Mouse (Mus musculus) liver, postnatal 0 days (tissue): Measurements from ENCODE around the gene Kctd19. TPM values are rescaled to one million over a fixed set of nuclear protein-coding genes. Genes with fewer than 3 reads are reported as not detected.

Experiments
- ATAC-seq: fragments of 200-750 bp; cut with Nextera tagmentation; 2 replicates; pipeline ENCODE4 v1.8.0; 2017; ENCODE audit warnings: mild to moderate bottlenecking, moderate library complexity
- DNase-seq: peaks from one replicate; pipeline ENCODE4 v3.0.0-alpha.2; 2016
- H3K27ac ChIP-seq: fragments of 300-500 bp; sonication (generic); 2 replicates; pipeline ENCODE4 v1.5.1; 2014; ENCODE audit warnings: antibody characterized with exemption, moderate library complexity, mild to moderate bottlenecking, low read depth
- H3K27me3 ChIP-seq: fragments of 300-500 bp; sonication (generic); 2 replicates; pipeline ENCODE4 v1.6.1; 2014; ENCODE audit warnings: low read length, control low read depth, mixed read lengths; ENCODE audit not compliant: insufficient read depth
- H3K36me3 ChIP-seq: fragments of 300-500 bp; sonication (generic); replicated peaks from 2 replicates; pipeline ENCODE4 v1.6.1; 2014; ENCODE audit warnings: mild to moderate bottlenecking, control low read depth, low read length, moderate library complexity, mixed read lengths; ENCODE audit not compliant: insufficient read depth
- H3K4me1 ChIP-seq: fragments of 300-500 bp; sonication (generic); 2 replicates; pipeline ENCODE4 v1.6.1; 2014; ENCODE audit warnings: antibody characterized with exemption, mild to moderate bottlenecking, control low read depth; ENCODE audit not compliant: insufficient read depth
- H3K4me2 ChIP-seq: fragments of 300-500 bp; sonication (generic); 2 replicates; pipeline ENCODE4 v1.6.1; 2014; ENCODE audit warnings: low read depth, mild to moderate bottlenecking, low read length, moderate library complexity, mixed read lengths
- H3K4me3 ChIP-seq: fragments of 300-500 bp; sonication (generic); 2 replicates; pipeline ENCODE4 v1.5.1; 2014; ENCODE audit warnings: low read depth, low read length
- H3K9ac ChIP-seq: fragments of 300-500 bp; sonication (generic); replicated peaks from 2 replicates; pipeline ENCODE4 v1.6.1; 2014; ENCODE audit warnings: mild to moderate bottlenecking, moderate library complexity
- H3K9me3 ChIP-seq: fragments of 300-500 bp; sonication (generic); 2 replicates; pipeline ENCODE4 v1.6.1; 2016; ENCODE audit warnings: mild to moderate bottlenecking, control low read depth, low read length, mixed read lengths
- CTCF ChIP-seq: sonication (generic); IDR thresholded peaks from 2 replicates; pipeline ENCODE4 v1.5.1; 2016; ENCODE audit warnings: antibody characterized with exemption, low read depth
- EP300 ChIP-seq: IDR thresholded peaks from 2 replicates; pipeline ENCODE4 v1.6.1; 2016; ENCODE audit warnings: antibody characterized with exemption, low read depth, mild to moderate bottlenecking
- WGBS: fragments of 180-500 bp; shearing (Covaris S2); extraction: QIAGEN DNeasy Blood & Tissue Kit; methylation state at CpG from one replicate; pipeline ENCODE4 v1.1.7; 2014; ENCODE audit not compliant: insufficient replicate concordance; 5-methylcytosine and 5-hydroxymethylcytosine counted together
- polyA plus RNA-seq: library from polyadenylated mRNA; unstranded; fragments of >200 nt; fragmentation: Nextera tagmentation; extraction: Ambion mirVana; gene quantifications from 2 replicates; pipeline ENCODE4 v1.2.1, GENCODE M21; 2015

The Kctd19 gene
- polyA plus RNA-seq, 1 experiment from 2014 or later, result not detected

- Histone ChIP-seq H3K4me1 (peaks cover 5% of the 10 kb centered on the region; the same call in 1 of the 2 replicates), H3K4me2 (peak overlapping the region; percentile 42), H3K9ac (no peak overlapping the region), H3K9me3 (no peaks in the 10 kb centered on the region), H3K36me3 (no peaks in the 10 kb centered on the region), H3K27me3 (no peaks in the 10 kb centered on the region), H3K4me3 (no peak overlapping the region), H3K27ac (no peak overlapping the region)
- ATAC-seq (peak; percentile 53), DNase-seq (peak; percentile 64)
- TF ChIP-seq CTCF, result peak; percentile 73
- TF ChIP-seq EP300, result no peak
- 33% methylated on average over 33 of the region's 33 CpGs for WGBS
Measured at GRCm38 (mm10) chr8:105374513-105374966, 38.8 kb downstream of the Kctd19 start.

GRCm38 (mm10) chr8:105373032-105373431, 40.3 kb downstream of the Kctd19 start, which contains the start of gene Plekhg4:
Plekhg4 (plus strand) TSS chr8:105373274.
- Histone ChIP-seq H3K9ac (no peak within 1 kb of the TSS), H3K27me3 (no peaks in the 10 kb centered on the region), H3K4me1 (peaks cover 5% of the 10 kb centered on the region; the same call in 1 of the 2 replicates), H3K4me2 (no peak within 1 kb of the TSS), H3K27ac (no peak within 1 kb of the TSS), H3K4me3 (no peak within 1 kb of the TSS), H3K36me3 (no peaks in the 10 kb centered on the region), H3K9me3 (no peaks in the 10 kb centered on the region)
- 68% methylated on average over 2 of the region's 2 CpGs for WGBS
- DNase-seq (no peak), ATAC-seq (no peak)
- TF ChIP-seq EP300 (no peak), CTCF (no peak)

- Histone ChIP-seq H3K4me1 (peaks cover 5% of the 10 kb centered on the region; the same call in 1 of the 2 replicates), H3K27ac (no peak overlapping the region), H3K27me3 (no peaks in the 10 kb centered on the region), H3K9me3 (no peaks in the 10 kb centered on the region), H3K4me3 (no peak overlapping the region), H3K36me3 (no peaks in the 10 kb centered on the region), H3K4me2 (no peak overlapping the region), H3K9ac (no peak overlapping the region)
- 71% methylated on average over 9 of the region's 9 CpGs for WGBS
- TF ChIP-seq EP300 (no peak), CTCF (no peak)
- ATAC-seq (no peak), DNase-seq (no peak)
Measured at GRCm38 (mm10) chr8:105372473-105372872, 40.8 kb downstream of the Kctd19 start.

GRCm38 (mm10) chr8:105367107-105367506, 46.2 kb downstream of the Kctd19 start:
- no peaks in the 10 kb centered on the region for H3K27me3 ChIP-seq
- H3K27ac ChIP-seq, result no peak overlapping the region
- peak; percentile 60 for TF ChIP-seq CTCF
- TF ChIP-seq EP300, result no peak
- WGBS, result 68% methylated on average over 2 of the region's 2 CpGs
- H3K4me2 ChIP-seq, result no peak overlapping the region
- H3K4me1 ChIP-seq, result no peaks in the 10 kb centered on the region
- H3K4me3 ChIP-seq, result no peak overlapping the region
- no peaks in the 10 kb centered on the region for H3K9me3 ChIP-seq
- no peak overlapping the region for H3K9ac ChIP-seq
- ATAC-seq, result no peak
- H3K36me3 ChIP-seq, result no peaks in the 10 kb centered on the region
- DNase-seq, result no peak

GRCm38 (mm10) chr8:105361751-105362702, 51.3 kb downstream of the Kctd19 start:
- DNase-seq (no peak), ATAC-seq (no peak)
- no peak overlapping the region for H3K9ac ChIP-seq
- no peaks in the 10 kb centered on the region for H3K9me3 ChIP-seq
- no peaks in the 10 kb centered on the region for H3K4me1 ChIP-seq
- no peak overlapping the region for H3K4me2 ChIP-seq
- H3K27ac ChIP-seq, result no peak overlapping the region
- H3K4me3 ChIP-seq, result no peak overlapping the region
- H3K36me3 ChIP-seq, result no peaks in the 10 kb centered on the region
- 0 out of 2 replicates have a peak, but pooled peaks cover 2% of the 10 kb centered on the region for H3K27me3 ChIP-seq
- WGBS, result 55% methylated on average over 12 of the region's 12 CpGs
- TF ChIP-seq CTCF (no peak), EP300 (no peak)

GRCm38 (mm10) chr8:105359646-105360045, 53.7 kb downstream of the Kctd19 start:
- Histone ChIP-seq H3K4me3 (no peak overlapping the region), H3K27ac (no peak overlapping the region), H3K9me3 (no peaks in the 10 kb centered on the region), H3K36me3 (no peaks in the 10 kb centered on the region), H3K4me2 (no peak overlapping the region), H3K27me3 (0 out of 2 replicates have a peak, but pooled peaks cover 2% of the 10 kb centered on the region), H3K4me1 (no peaks in the 10 kb centered on the region), H3K9ac (no peak overlapping the region)
- WGBS, result 48% methylated on average over 4 of the region's 4 CpGs
- peak; percentile 60 for TF ChIP-seq CTCF
- TF ChIP-seq EP300, result no peak
- DNase-seq, result no peak
- no peak for ATAC-seq
